Mouse (Mus musculus): Measurements from ENCODE around the gene Usp2.

The Usp2 gene

DNA sequence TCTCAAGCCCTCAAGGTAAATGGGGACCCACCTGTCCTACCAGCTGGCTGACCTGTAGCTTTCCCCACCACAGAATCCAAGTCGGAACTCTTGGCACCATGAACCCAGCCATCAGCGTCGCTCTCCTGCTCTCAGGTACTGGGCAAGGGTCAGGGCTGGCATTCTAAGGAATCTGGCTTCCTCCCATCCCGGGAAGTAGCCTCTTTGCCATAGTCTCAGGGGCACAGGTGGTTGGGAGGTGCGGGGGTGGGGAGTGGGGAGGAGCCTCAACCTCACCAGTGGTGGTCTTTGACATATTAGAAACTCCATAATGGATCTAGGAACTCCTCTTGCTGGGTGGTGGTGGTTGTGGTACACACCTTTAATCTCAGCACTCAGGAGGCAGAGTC, 20.9 kb upstream of the Usp2 start:
- no peak for DNase-seq (ENCODE audit: low read depth in 1 of 2, low spot score in 2 of 2)

DNA sequence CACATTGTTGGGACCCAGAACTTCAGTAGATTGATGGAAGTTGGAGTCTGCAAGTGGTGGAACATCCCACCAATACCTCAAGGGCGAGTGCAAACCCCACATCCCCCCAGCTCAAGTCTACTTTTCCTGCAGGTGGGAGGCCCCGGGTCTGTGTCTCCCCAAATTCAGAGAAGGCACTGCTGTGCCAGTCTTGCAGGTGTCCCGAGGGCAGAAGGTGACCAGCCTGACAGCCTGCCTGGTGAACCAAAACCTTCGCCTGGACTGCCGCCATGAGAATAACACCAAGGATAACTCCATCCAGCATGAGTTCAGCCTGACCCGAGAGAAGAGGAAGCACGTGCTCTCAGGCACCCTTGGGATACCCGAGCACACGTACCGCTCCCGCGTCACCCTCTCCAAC, 20.4 kb upstream of the Usp2 start:
- DNase-seq (ENCODE audit: low read depth in 1 of 2, low spot score in 2 of 2): no peak

DNA sequence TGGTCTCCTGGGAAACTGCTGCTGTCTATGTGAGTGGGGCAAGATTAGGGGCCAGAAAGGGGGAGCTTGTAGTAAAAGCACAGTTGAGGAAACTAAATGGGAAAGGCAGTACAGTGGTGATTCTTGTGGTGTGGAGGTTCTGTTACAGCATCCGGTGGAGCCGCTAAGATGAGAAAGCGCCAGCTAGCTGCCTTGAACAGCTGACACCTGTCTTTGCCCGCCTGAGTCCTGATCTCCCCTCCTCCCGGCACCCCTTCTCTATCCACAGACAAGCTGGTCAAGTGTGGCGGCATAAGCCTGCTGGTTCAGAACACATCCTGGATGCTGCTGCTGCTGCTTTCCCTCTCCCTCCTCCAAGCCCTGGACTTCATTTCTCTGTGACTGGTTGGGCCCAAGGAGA, 19.8 kb upstream of the Usp2 start:
- DNase-seq (ENCODE audit: low read depth in 1 of 2, low spot score in 2 of 2): no peak

DNA sequence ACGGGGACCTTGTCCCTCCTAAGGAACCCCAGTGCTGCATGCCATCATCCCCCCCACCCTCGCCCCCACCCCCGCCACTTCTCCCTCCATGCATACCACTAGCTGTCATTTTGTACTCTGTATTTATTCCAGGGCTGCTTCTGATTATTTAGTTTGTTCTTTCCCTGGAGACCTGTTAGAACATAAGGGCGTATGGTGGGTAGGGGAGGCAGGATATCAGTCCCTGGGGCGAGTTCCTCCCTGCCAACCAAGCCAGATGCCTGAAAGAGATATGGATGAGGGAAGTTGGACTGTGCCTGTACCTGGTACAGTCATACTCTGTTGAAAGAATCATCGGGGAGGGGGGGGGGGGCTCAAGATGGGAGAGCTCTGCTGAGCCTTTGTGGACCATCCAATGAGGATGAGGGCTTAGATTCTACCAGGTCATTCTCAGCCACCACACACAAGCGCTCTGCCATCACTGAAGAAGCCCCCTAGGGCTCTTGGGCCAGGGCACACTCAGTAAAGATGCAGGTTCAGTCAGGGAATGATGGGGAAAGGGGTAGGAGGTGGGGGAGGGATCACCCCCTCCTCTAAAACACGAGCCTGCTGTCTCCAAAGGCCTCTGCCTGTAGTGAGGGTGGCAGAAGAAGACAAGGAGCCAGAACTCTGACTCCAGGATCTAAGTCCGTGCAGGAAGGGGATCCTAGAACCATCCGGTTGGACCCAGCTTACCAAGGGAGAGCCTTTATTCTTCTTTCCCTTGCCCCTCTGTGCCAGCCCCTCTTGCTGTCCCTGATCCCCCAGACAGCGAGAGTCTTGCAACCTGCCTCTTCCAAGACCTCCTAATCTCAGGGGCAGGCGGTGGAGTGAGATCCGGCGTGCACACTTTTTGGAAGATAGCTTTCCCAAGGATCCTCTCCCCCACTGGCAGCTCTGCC, 19.0 kb upstream of the Usp2 start:
- DNase-seq (ENCODE audit: low read depth in 1 of 2, low spot score in 2 of 2): no peak

DNA sequence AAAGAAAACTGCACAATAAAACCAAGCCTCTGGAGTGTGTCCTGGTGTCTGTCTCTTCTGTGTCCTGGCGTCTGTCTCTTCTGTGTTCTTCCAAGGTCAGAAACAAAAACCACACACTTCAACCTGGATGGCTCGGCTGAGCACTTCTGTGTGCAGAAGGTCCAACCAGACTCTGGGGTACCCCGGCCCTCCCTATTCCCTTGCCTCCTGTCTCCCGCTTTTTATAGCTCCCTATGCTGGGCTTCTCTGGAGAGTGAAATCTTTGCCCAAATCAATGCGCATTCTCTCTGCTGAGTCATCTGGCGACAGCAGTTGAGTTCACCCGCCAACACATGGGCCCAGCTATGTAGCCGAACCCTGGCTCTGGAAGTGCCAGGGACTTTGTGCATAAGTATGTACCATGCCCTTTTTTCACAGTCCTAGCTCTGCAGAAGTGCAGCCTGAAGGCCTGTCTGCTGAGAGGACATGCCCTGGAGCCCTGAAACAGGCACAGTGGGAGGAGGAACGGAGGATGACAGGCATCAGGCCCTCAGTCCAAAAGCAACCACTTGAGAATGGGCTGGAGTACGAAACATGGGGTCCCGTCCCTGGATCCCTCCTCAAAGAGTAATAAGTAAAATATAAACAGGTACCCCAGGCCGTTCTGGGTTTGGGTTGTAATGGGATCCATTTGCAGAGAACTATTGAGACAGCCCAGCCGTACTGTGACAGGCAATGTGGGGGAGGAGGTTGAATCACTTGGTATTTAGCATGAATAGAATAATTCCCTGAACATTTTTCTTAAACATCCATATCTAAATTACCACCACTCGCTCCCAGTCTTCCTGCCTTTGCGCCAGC, 18.1 kb upstream of the Usp2 start:
- DNase-seq (ENCODE audit: low read depth in 1 of 2, low spot score in 2 of 2): no peak

DNA sequence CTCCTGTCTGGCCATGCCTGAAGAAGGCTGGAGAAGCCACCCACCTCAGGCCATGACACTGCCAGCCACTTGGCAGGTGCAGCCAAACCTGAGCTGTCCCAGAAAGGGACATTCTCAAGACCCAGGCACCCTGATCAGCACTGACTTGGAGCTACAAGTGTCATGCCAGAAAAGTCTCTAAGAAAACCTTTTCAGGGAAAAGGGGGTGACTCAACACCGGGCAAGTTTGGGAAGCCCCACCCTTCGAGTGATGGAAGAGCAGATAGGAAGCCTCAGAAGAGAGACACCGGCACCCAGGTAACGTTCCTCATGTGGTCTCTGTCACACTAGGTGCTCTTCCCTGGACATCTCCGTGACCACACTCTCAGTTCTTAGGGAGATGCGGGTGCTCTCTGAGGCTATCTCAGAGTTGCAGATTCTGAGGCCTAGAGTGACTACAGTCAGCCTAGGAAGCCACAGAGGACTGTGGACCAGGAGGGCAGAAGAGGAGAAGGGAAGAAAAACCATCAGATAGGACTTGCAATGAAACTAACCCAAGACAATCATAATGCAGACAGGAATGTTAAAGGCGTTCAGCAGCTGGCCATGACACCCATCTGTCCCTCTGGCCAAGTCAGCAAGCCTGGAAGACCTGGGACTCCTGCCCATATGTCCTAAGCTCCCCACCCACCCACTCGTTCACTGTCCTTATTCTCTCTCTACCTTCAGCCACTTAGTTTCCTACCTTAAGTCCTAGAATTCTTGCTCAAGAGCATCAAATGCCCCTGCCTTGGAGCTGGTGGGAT, 17.2 kb upstream of the Usp2 start:
- DNase-seq (ENCODE audit: low read depth in 1 of 2, low spot score in 2 of 2): no peak

DNA sequence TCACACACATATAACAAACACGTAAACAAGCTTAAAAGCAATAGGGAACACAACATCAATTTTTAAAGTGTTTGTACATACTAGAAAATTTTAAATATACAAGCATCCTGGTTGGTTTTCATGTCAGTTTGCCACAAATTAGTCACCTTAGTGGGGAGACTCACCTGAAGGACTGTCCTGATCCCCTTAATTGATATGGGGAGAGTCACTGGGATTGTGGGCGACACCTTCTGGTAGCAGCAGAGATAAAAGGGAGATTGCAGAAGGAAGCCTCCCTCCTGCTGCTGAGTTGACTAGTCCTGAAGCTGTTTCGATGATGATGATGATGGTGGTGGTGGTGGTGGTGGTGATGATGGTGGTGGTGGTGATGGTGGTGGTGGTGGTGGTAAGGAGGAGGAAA, 14.0 kb upstream of the Usp2 start:
- no peak for DNase-seq (ENCODE audit: low read depth in 1 of 2, low spot score in 2 of 2)

DNA sequence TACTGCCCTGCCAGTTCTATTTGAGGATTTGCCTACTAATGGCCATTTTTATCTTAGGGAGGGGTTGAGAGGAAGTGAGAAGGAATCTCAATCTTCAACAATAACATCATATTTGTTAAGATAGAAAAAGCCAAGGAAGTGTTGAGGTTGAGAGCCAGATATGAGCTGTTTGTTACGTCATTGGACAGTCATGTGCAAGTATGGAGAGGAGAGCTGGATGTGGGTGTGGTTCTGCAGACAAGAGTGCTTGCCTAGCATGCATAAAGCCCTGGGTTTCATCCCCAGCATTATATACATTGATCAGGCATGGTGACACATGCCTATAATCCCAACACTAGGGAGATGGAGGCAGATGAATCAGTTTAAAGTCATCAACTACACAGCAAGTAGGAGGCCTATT, 12.9 kb upstream of the Usp2 start:
- DNase-seq (ENCODE audit: low read depth in 1 of 2, low spot score in 2 of 2): no peak

DNA sequence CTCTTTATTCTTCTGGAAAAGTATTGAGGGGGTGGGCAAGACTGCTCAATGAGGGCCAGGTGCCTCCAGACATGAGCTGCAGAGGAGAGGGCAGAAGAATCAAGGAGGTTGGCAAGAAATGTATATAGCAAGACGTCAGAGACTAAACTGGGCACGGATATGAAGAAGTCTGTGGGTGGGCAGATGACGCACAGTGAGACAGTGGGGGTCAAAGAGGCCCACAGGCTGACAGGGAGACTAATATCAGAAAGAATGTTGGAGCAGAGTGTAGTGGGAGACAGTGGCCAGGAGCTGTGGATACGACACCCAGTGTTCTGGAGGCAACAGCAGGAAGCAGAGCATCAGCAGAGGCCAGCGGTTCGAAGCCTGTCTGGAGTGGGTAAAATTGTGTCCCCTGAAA, 8.2 kb upstream of the Usp2 start:
- no peak for DNase-seq (ENCODE audit: low read depth in 1 of 2, low spot score in 2 of 2)

DNA sequence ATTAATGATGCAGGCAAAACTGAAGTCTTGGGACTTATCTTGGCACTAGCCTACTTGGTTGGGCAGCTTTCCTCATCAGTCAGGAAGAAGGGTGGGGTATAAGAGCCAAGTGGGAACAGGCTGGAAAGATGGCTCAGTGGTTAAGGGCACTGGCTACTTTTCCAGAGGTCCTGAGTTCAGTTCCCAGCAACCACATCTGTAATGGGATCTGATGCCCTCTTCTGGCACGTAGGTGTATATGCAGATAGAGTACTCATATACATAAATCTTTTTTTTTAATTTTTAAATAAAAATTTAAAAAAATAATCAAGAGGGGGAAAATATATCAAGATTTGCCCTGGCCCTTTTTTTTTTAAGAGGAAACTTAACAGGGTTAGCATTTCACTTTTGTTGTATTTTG, 1.6 kb upstream of the Usp2 start:
- no peak for DNase-seq (ENCODE audit: low read depth in 1 of 2, low spot score in 2 of 2)

DNA sequence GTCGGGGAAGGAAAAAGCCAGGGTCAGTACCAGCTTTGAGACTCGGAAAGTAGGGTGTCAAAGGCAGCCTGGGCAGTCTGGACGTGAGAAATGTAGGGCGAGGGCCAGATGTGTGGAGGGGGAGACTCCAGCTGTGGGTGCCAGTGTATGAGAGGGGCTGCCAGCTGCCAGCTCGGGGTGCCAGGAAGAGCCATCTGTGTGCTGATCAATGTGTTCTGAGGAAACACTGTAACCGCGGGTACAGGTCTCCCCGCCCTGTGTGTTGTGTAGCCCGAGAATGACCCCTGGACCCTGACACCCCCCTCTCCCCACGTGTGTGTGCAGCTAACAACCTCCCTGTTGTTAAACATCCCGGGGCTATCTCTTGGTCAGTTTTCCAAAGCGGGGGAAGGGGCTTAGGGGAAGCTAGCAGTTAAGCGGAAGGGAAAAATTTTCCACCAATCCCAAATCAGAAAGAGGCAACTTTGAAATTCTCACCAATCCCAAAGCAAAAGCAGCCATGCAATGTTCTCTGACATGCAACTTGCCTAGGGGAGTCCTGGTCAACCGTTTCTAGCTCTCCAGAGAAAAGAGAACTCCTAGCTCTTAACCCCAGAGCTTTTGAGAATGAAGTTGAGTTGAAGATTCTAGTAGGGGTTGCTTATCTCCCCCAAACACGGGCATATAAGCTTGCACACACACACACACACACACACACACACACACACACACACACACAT, 579 bp downstream of the Usp2 start:
- DNase-seq (ENCODE audit: low read depth in 1 of 2, low spot score in 2 of 2): no peak

DNA sequence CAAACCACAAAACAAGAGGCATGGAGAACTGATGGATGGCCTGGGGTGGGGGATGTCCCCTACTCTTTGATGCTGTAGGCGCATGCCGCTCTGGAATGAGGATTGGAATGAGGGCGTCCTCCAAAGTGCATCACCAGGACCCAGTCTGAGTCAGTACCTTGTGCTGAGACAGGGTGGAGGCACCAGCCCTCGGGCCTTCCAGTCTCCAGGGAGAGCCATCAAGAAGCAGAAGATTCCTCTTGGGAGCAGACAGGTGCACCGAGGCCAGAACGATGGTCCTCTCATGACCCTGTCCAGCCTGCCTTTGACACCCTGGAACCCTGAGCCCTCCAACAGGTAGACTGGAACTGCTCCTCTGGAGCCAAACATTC, 1.1 kb downstream of the Usp2 start:
- no peak for DNase-seq (ENCODE audit: low read depth in 1 of 2, low spot score in 2 of 2)

DNA sequence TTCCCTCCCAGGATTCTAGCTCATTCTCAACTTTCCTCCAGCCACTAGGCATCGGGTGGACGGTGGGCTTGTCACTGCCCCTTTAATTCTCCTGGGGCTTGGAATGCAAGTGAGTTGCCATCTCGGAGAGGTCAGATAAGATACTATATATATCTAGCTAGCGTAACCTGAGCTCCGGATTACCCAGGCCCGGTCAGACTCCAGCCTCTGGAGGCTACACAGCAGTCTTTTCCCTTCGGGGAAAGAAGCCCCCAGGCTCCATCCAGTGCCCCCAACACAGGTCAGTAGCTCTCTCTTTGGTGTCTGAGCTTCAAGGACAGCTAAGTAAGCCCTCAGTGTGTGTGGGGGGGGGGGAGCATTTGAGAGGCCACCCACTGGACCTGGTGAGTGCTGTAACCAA, 2.4 kb downstream of the Usp2 start:
- DNase-seq (ENCODE audit: low read depth in 1 of 2, low spot score in 2 of 2): no peak

DNA sequence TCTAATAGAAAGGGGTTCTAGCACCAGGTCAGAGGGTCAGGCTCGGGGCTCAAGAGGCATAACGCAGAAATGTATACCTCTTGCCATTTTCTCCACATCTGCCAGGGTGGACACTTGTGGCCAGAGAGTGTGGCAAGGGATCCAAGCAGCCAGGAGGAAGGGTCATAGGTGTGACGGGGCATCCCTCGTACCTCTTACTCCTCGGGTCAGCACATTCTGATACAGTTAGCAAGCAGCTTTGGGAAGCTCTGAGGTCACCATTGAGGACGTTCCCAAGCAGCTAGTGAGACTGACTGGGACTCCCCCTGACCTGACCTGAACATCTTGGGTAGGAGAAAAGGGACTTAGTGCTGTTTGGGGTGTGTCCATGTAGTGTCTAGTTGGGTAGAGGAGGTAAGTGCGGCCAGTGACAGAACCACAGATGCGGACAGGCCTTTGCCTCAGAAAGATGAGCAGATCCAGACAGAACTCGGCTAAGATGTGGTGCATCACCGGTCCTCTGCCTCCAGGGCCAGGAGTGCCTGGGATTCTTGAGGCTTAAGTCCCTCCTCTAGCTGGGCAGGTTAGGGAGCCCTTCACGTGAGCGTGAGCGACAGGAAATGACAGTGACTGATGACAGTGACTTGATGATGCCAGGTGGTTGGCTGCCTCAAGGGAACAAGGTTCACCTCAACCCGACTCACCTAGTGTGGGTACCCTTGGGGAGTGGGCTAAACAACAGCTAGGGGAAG, 3.5 kb downstream of the Usp2 start:
- DNase-seq (ENCODE audit: low read depth in 1 of 2, low spot score in 2 of 2): no peak

DNA sequence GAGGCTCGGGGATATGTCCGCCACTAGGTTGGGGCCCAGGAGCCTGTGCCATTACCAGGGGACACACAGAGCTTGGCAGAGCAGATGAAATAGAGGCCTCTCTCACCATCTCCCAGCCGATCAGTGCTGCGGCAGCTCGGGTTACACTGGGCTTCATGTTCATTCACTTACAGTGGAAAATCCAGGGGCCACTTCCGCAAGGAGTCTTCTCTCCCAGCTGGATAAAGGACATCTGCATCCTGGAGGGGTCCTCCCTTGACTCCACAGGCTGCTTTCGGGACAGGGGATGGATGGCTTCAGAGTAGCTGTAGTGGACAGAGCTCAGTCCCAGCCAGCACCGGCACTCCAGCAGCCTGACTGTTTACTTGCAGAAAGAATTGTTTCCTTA, 4.0 kb downstream of the Usp2 start:
- no peak for DNase-seq (ENCODE audit: low read depth in 1 of 2, low spot score in 2 of 2)

DNA sequence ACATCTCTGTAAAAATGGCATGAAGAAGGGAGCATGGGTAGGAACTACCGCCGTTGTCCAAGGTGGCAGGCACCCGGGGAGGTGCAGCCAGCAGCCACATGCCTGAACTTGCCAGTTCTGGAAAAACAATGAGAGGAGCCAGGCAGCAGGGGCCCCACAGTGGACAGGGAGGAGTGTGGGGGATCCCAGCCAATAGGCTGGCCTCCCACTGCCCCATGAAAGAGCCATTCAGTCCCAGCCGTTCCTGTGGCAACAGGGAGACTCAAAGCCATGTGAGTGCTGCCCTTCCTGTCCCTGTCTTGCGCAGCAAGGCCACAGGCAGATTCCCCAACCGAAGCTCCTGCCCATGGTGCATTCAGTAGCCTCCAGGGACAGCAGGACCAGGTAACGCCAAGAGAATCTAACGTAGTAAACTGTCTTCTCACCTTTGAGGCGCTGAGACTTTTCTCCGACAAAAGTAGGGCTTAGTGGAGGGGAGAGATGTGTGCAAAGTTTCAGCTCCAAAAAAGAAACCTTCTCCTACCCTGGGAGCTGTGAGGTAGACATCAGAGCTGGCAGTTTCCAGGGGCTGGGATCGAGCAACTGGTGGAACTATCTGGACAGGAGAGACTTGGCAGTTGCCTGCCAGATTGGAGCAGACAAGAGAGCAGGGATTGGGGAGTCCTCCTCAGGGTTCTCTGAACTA, 5.2 kb downstream of the Usp2 start:
- DNase-seq (ENCODE audit: low read depth in 1 of 2, low spot score in 2 of 2): no peak

DNA sequence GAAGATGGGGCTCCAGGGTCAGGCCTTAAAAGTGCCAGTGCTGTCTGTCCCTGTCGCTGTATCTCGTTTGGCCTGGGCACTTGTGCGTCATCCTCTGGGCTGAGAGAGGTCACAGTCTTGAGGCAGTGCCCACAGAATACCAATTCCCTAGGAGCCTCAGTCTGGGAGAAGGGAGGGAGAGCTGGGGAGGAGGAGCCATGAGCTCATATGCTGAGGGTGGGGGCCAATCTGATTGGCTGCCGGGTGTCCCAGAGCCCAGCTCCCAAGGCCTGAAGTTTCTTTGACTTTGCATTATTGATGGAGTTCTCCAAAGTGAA, 5.7 kb downstream of the Usp2 start:
- DNase-seq (ENCODE audit: low read depth in 1 of 2, low spot score in 2 of 2): no peak

DNA sequence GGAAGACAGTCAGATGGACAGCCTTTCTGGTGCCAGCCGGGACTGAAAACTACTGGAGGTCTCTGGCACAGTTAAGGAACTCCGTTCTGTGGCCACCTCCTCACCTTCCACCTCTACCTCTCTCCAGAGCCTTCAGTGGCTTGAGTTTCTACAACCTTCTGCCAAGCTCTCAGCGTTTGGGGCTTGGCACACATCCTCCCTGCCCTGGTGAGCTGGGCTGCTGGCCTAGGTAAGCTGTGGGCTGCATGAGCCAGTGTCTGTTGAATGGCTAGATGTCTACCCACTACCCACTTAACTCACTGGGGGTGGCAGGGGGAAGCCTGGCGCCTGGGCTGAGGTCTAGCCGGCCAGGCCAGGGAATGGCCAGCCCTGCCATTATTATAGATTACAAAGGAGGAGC, 6.3 kb downstream of the Usp2 start:
- DNase-seq (ENCODE audit: low read depth in 1 of 2, low spot score in 2 of 2): no peak

DNA sequence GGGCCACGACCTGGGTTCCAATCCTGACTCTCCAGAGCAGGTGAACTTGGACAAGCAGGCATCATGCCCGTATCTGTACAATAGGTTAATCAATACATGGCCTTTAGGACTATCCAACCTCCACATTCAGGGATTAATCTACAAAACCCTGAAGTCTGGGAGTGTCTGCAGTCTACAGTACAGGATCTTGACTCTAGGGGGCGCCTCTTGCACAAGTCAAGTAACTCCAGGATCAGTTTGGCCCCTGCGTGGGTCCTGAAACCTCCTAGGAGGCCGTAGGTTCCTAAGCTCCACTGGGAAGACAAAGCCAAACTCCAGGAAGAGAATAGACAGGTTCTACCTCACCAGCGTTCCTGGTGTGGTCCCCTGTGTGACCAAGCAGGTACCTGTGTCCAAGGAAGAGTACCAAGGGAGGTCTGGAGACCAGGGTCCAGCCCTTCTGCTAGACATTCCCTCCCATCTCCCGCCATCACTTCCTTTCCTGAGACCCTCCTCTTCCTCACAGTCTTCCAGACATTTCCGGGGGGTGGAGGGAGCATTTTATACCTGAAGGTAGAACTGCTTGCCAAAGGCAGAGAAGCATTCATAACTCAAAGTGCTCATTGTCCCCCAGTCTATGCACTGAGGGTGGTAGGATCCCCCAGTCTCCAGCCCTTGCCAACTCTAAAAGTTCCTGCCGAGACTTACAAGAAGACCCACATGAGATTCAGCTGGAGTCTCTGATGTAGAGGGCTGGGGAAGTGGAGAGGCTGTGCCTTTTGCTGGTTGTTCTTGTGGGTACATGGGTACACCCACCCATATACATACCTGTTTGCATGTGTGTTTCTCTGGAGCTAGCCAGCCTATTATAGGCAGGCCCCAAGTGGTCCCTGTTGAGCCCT, 7.8 kb downstream of the Usp2 start:
- no peak for DNase-seq (ENCODE audit: low read depth in 1 of 2, low spot score in 2 of 2)

All from monocyte, adult 2 months (primary cell).